Mouse (Mus musculus) thymus, adult 2 months (tissue): ENCODE data around the gene Cxcl15.

Source experiments
- CTCF ChIP-seq: fragments of 200-500 bp; IDR thresholded peaks from 2 replicates; pipeline ENCODE4 v1.5.1; 2012; ENCODE audit warnings: mild to moderate bottlenecking, control low read depth, low read length, moderate library complexity, borderline replicate concordance; ENCODE audit not compliant: control insufficient read depth, poor library complexity, insufficient read depth; ENCODE audit errors: extremely low read depth
- POLR2A ChIP-seq: fragments of 200-500 bp; IDR thresholded peaks from 2 replicates; pipeline ENCODE4 v1.6.1; 2012; ENCODE audit warnings: mild to moderate bottlenecking, low read length, control low read depth, moderate library complexity; ENCODE audit not compliant: control insufficient read depth, poor library complexity, insufficient read depth; ENCODE audit errors: extremely low read depth

GRCm38 (mm10) chr5:90843891-90844290, 49.6 kb downstream of the Cxcl15 start:
- TF ChIP-seq POLR2A = no peak
- TF ChIP-seq CTCF = no peak
